Mouse (Mus musculus): ENCODE data around the gene Gcm1.

DNA sequence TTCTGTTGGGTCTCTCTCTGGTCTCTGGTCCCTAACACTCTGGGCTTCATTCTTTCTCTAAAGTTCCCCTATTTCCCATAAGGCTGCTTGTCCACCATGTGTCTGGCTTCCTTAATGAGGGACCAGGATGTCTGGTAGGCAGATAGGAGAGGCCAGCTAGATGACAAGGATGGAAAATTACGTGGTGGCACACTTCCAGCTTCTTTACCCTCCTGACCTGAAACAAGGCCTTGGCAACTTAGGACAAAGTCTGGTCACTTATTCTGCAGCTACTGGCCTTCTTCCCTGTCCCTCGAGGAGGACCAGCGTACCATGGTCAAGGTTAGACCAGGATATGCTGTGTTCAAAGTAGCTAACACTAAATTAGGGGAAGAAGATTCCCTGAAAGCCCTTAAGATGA is 24.6 kb upstream of the Gcm1 start:
- TF ChIP-seq POLR2A (IDR thresholded peaks at IDR 0.05; ENCODE audit: insufficient read depth, low read depth, low read length) (no peak), CTCF (IDR thresholded peaks at IDR 0.05; ENCODE audit: insufficient read depth, low read depth, low read length) (no peak)

Data from olfactory bulb, adult 2 months (tissue).